Mouse (Mus musculus): ENCODE results near the gene A830005F24Rik. TPM values are rescaled to one million over a fixed set of nuclear protein-coding genes. Genes with fewer than 3 reads are reported as not detected.

Gene A830005F24Rik
- polyA plus RNA-seq, 1 experiment from 2014 or later = 2.8 TPM

GRCm38 (mm10) chr13:48548296-48548695 is 34.9 kb downstream of the A830005F24Rik start:
- WGBS = 94% methylated on average over 5 of the region's 5 CpGs
- Histone ChIP-seq H3K27ac (no peak overlapping the region), H3K4me1 (replicated peaks) (peaks cover 26% of the 10 kb centered on the region), H3K27me3 (ENCODE audit: insufficient read depth, poor library complexity, severe bottlenecking) (0 out of 2 replicates have a peak, but pooled peaks cover 4% of the 10 kb centered on the region), H3K4me3 (no peak overlapping the region), H3K36me3 (no peaks in the 10 kb centered on the region), H3K9me3 (no peaks in the 10 kb centered on the region)
- no peak for DNase-seq (ENCODE audit: low spot score)

GRCm38 (mm10) chr13:48552181-48553090 is 39.1 kb downstream of the A830005F24Rik start:
- DNase-seq (ENCODE audit: low spot score) = no peak
- WGBS = 88% methylated on average over 21 of the region's 21 CpGs
- Histone ChIP-seq H3K4me3 (no peak overlapping the region), H3K27me3 (ENCODE audit: insufficient read depth, poor library complexity, severe bottlenecking) (0 out of 2 replicates have a peak, but pooled peaks cover 4% of the 10 kb centered on the region), H3K36me3 (no peaks in the 10 kb centered on the region), H3K27ac (no peak overlapping the region), H3K9me3 (no peaks in the 10 kb centered on the region), H3K4me1 (replicated peaks) (no peaks in the 10 kb centered on the region)

- DNase-seq (ENCODE audit: low spot score) = no peak
- H3K4me1 ChIP-seq (replicated peaks) = no peaks in the 10 kb centered on the region
- no peaks in the 10 kb centered on the region for H3K9me3 ChIP-seq
- H3K27ac ChIP-seq = no peak overlapping the region
- no peaks in the 10 kb centered on the region for H3K27me3 ChIP-seq (ENCODE audit: insufficient read depth, poor library complexity, severe bottlenecking)
- no peak overlapping the region for H3K4me3 ChIP-seq
- no peaks in the 10 kb centered on the region for H3K36me3 ChIP-seq
- 89% methylated on average over 5 of the region's 5 CpGs for WGBS
Observed at GRCm38 (mm10) chr13:48553511-48553910, 40.1 kb downstream of the A830005F24Rik start.

- no peaks in the 10 kb centered on the region for H3K36me3 ChIP-seq
- no peaks in the 10 kb centered on the region for H3K27me3 ChIP-seq (ENCODE audit: insufficient read depth, poor library complexity, severe bottlenecking)
- H3K4me1 ChIP-seq (replicated peaks) = no peaks in the 10 kb centered on the region
- 78% methylated on average over 1 of the region's 1 CpGs for WGBS
- no peaks in the 10 kb centered on the region for H3K9me3 ChIP-seq
- no peak overlapping the region for H3K27ac ChIP-seq
- no peak overlapping the region for H3K4me3 ChIP-seq
- no peak for DNase-seq (ENCODE audit: low spot score)
Observed at GRCm38 (mm10) chr13:48554552-48554951, 41.2 kb downstream of the A830005F24Rik start.

- H3K4me1 ChIP-seq (replicated peaks) = no peaks in the 10 kb centered on the region
- DNase-seq (ENCODE audit: low spot score) = no peak
- 83% methylated on average over 1 of the region's 1 CpGs for WGBS
Observed at GRCm38 (mm10) chr13:48555976-48556375, 42.6 kb downstream of the A830005F24Rik start.

GRCm38 (mm10) chr13:48561481-48561880 is 48.1 kb downstream of the A830005F24Rik start:
- Histone ChIP-seq H3K36me3 (no peaks in the 10 kb centered on the region), H3K27me3 (ENCODE audit: insufficient read depth, poor library complexity, severe bottlenecking) (no peaks in the 10 kb centered on the region), H3K27ac (no peak overlapping the region), H3K9me3 (no peaks in the 10 kb centered on the region), H3K4me1 (replicated peaks) (peaks cover 10% of the 10 kb centered on the region), H3K4me3 (no peak overlapping the region)
- WGBS = 88% methylated on average over 2 of the region's 2 CpGs
- no peak for DNase-seq (ENCODE audit: low spot score)

More at GRCm38 (mm10) chr13:48555976-48556375, 42.6 kb downstream of the A830005F24Rik start:
- Histone ChIP-seq H3K27me3 (ENCODE audit: insufficient read depth, poor library complexity, severe bottlenecking) (no peaks in the 10 kb centered on the region), H3K4me3 (no peak overlapping the region), H3K27ac (no peak overlapping the region), H3K9me3 (no peaks in the 10 kb centered on the region), H3K36me3 (no peaks in the 10 kb centered on the region)

GRCm38 (mm10) chr13:48562336-48562735 is 49.0 kb downstream of the A830005F24Rik start:
- H3K4me3 ChIP-seq = no peak overlapping the region
- no peak overlapping the region for H3K27ac ChIP-seq

More at GRCm38 (mm10) chr13:48562336-48562735, 49.0 kb downstream of the A830005F24Rik start:
- Histone ChIP-seq H3K36me3 (no peaks in the 10 kb centered on the region), H3K4me1 (replicated peaks) (peaks cover 11% of the 10 kb centered on the region), H3K27me3 (ENCODE audit: insufficient read depth, poor library complexity, severe bottlenecking) (no peaks in the 10 kb centered on the region), H3K9me3 (no peaks in the 10 kb centered on the region)
- 89% methylated on average over 5 of the region's 5 CpGs for WGBS
- no peak for DNase-seq (ENCODE audit: low spot score)

MicroRNA genes within 50 kb of the gene (microRNA counts, 519-probe panel; counts per million panel counts)
- 1,255 counts per million, percentile 77 among the panel's probes with 10 or more counts for microRNA mmu-let-7a
- 3,431 counts per million, percentile 84 among the panel's probes with 10 or more counts for microRNA mmu-let-7d
- microRNA mmu-let-7f = 3,243 counts per million, percentile 83 among the panel's probes with 10 or more counts

Other genes starting within 250 kb of the A830005F24Rik start
- 4.4 and 4.9 TPM in 2 replicates for gene Zfp169, start 119 bp upstream of the A830005F24Rik start, polyA plus RNA-seq (2016; fragmentation: Nextera tagmentation; extraction: Ambion mirVana)
- gene Ptpdc1, start 112.1 kb downstream of the A830005F24Rik start, polyA plus RNA-seq (2016; fragmentation: Nextera tagmentation; extraction: Ambion mirVana) = 7.6 and 9.6 TPM in 2 replicates
- 2.9 TPM in 2 replicates for gene Barx1, start 149.4 kb downstream of the A830005F24Rik start, polyA plus RNA-seq (2016; fragmentation: Nextera tagmentation; extraction: Ambion mirVana)